Mouse (Mus musculus) hindbrain, embryonic 14.5 days (tissue): ENCODE measurements around the gene Mrpl14. TPM values are rescaled to one million over a fixed set of nuclear protein-coding genes. Genes with fewer than 3 reads are reported as not detected.

ENCODE experiments used
- polyA plus RNA-seq: library from polyadenylated mRNA; unstranded; fragments of >200 nt; fragmentation: Nextera tagmentation; extraction: Ambion mirVana; gene quantifications from 2 replicates; pipeline ENCODE4 v1.2.1, GENCODE M21; 2014

The Mrpl14 gene
- polyA plus RNA-seq, 1 experiment from 2014 or later, result 132 TPM

Other genes with a start within 250 kb of the Mrpl14 start
- 1.5 and 2.2 TPM in 2 replicates for gene Spats1, start 210.9 kb upstream of the Mrpl14 start, polyA plus RNA-seq
- 15.2 and 15.8 TPM in 2 replicates for gene Aars2, start 179.5 kb upstream of the Mrpl14 start, polyA plus RNA-seq
- 3.8 TPM in 2 replicates for gene Tcte1, start 162.9 kb upstream of the Mrpl14 start, polyA plus RNA-seq
- gene Tmem151b, start 136.6 kb upstream of the Mrpl14 start, polyA plus RNA-seq, result 15.7 and 16.8 TPM in 2 replicates
- 4.3 and 4.7 TPM in 2 replicates for gene Nfkbie, start 130.6 kb upstream of the Mrpl14 start, polyA plus RNA-seq
- gene Slc35b2, start 122.4 kb upstream of the Mrpl14 start, polyA plus RNA-seq, result 83.1 and 84.2 TPM in 2 replicates
- 1,324 and 1,355 TPM in 2 replicates for gene Hsp90ab1, start 113.1 kb upstream of the Mrpl14 start, polyA plus RNA-seq
- 41.5 and 42.7 TPM in 2 replicates for gene Slc29a1, start 86.7 kb upstream of the Mrpl14 start, polyA plus RNA-seq
- gene Mymx, start 84.2 kb upstream of the Mrpl14 start, polyA plus RNA-seq, result not detected in 2 replicates
- 2.3 TPM in 1 of 2 replicates, not detected in the other for gene Capn11, start 27.0 kb upstream of the Mrpl14 start, polyA plus RNA-seq
- gene Tmem63b, start 583 bp downstream of the Mrpl14 start, polyA plus RNA-seq, result 114 and 116 TPM in 2 replicates
- gene 1600014C23Rik, start 47.5 kb downstream of the Mrpl14 start, polyA plus RNA-seq, result not detected in 2 replicates